Mouse (Mus musculus) brown adipose tissue, adult 24 weeks (tissue): ENCODE measurements around the gene Arhgef28. TPM values are rescaled to one million over a fixed set of nuclear protein-coding genes. Genes with fewer than 3 reads are reported as not detected.
A peak's percentile ranks its signal among the peaks of the same experiment; 100 is the strongest.
"Not testable (repeated sequence)": the region's sequence is repeated elsewhere in the genome, so short reads cannot be mapped to it uniquely, and the experiment has no call there.

ENCODE experiments used
- H3K27ac ChIP-seq: fragments of 200-500 bp; replicated peaks from 2 replicates; pipeline ENCODE4 v1.5.1; 2012; ENCODE audit warnings: low read depth, mild to moderate bottlenecking, low read length
- H3K4me1 ChIP-seq: fragments of 200-500 bp; 2 replicates; pipeline ENCODE4 v1.6.1; 2012; ENCODE audit warnings: low read length, mixed read lengths; ENCODE audit not compliant: control insufficient read depth, insufficient read depth, insufficient read length
- H3K4me3 ChIP-seq: fragments of 200-500 bp; 2 replicates; pipeline ENCODE4 v1.5.1; 2012; ENCODE audit warnings: low read depth, mild to moderate bottlenecking, low read length, moderate library complexity; ENCODE audit not compliant: insufficient read depth
- polyA plus RNA-seq: library from polyadenylated mRNA; stranded (reverse); fragments of >200 nt; gene quantifications from 2 replicates; pipeline ENCODE4 v1.2.4, GENCODE M21; 2012; ENCODE audit not compliant: missing spikeins, insufficient read depth, insufficient read length

Gene Arhgef28
- polyA plus RNA-seq, 1 experiment: 14.1 TPM

DNA sequence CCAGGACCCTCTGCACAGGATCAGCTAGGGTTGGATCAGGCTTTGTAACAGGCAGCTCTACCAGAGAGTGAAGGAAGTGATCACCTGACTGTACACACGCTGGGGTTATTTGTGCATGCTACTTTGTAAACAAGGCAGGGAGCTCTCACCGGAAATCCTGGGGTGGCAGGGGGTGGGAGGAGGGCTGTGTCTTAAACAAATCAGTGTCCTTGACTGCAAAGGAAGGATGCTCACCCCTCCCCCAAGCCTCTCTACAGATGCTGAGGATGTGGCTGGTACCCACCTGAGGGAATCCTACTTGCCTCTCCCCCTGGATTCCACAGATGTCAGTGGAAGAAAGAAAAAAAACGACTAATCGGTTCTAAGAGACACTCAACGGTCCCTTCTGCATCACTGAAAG is 176.2 kb downstream of the Arhgef28 start:
- Histone ChIP-seq H3K4me1 (peaks cover 5% of the 10 kb centered on the region; the same call in 1 of the 2 replicates), H3K27ac (no peak overlapping the region)

GRCm38 (mm10) chr13:98028711-98029250 is 177.5 kb downstream of the Arhgef28 start:
- no peak overlapping the region for H3K4me3 ChIP-seq
- peak overlapping the region; percentile 76 for H3K27ac ChIP-seq
- peaks cover 5% of the 10 kb centered on the region; the same call in 1 of the 2 replicates for H3K4me1 ChIP-seq

More for the DNA sequence above, 176.2 kb downstream of the Arhgef28 start:
- H3K4me3 ChIP-seq: no peak overlapping the region

DNA sequence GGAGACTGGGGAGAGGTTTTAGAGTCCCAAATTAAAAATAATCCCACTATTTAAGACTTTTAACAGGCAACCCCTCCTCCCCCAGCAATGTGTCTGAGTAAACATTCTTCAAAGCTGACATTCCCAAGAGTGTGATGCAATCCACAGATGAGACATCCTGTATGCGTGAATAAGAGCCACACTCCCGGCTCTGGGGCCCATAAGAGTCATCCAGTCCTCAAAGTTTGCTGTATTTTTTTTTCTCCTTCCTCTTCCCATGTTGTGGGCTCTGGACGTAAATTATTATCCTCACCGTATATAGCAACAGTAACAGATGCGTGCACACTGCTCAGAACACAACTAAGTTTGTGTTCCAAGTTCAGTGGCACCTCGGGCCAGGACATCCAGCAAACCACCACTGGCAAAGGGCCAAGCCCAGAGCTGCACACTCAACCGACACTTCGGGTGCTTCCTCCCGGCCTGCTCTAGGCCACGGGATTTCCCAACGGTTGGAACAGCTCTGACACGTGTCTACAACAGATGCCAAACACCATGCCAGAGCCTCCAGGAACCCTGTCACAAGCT is 178.5 kb downstream of the Arhgef28 start:
- no peak overlapping the region for H3K4me3 ChIP-seq
- peak overlapping the region; percentile 78 for H3K27ac ChIP-seq
- H3K4me1 ChIP-seq: peaks cover 5% of the 10 kb centered on the region; the same call in 1 of the 2 replicates

DNA sequence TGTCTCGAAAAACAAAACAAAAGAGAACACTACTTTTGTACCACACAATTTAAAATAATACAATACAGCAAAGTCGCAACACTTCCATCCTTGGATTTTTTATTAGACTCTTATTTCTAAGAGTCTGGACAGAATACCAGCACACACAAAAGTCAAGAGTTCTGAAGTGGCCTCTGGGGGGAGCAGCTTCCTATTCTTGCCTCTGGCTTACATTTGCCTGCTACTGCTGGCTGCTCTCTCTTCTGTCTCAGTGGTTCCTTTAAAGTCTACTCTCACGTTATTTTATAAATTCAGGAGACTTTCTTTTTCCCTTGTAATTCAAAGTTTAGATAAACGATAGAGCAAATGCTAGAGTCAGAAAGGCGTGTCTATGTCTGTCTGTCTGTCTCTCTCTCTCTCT is 179.1 kb downstream of the Arhgef28 start:
- peaks cover 5% of the 10 kb centered on the region; the same call in 1 of the 2 replicates for H3K4me1 ChIP-seq
- no peak overlapping the region for H3K4me3 ChIP-seq
- peak overlapping the region; percentile 78 for H3K27ac ChIP-seq

- no peak overlapping the region for H3K27ac ChIP-seq
- peaks cover 5% of the 10 kb centered on the region; the same call in 1 of the 2 replicates for H3K4me1 ChIP-seq
- no peak overlapping the region for H3K4me3 ChIP-seq
Measured at GRCm38 (mm10) chr13:98025706-98026504, 180.3 kb downstream of the Arhgef28 start.

- Histone ChIP-seq H3K4me3 (no peak overlapping the region), H3K4me1 (peaks cover 5% of the 10 kb centered on the region; the same call in 1 of the 2 replicates), H3K27ac (no peak overlapping the region)
Measured at GRCm38 (mm10) chr13:98025162-98025561, 181.1 kb downstream of the Arhgef28 start.

GRCm38 (mm10) chr13:98024680-98025079 is 181.6 kb downstream of the Arhgef28 start:
- Histone ChIP-seq H3K27ac (no peak overlapping the region), H3K4me3 (no peak overlapping the region), H3K4me1 (peaks cover 5% of the 10 kb centered on the region; the same call in 1 of the 2 replicates)

DNA sequence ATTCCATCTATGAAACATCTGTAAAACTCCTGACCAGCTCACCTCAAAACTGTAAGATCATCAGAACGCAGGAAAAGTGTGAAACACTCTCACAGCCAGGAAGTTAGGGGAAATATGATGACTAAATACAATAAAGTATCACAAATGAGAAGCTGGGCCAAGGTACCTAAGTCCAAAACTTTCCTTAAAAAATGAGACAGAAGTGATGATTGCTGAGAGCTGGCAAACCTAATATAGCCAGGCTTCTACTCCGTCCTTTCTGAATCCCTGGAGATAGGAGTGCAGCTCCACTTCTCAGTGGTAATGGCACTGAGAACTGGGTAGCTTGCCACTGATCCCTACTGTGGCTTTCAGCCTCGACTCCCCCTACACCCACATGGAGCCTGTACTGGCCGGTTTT is 184.3 kb downstream of the Arhgef28 start:
- H3K4me3 ChIP-seq: no peak overlapping the region
- no peak overlapping the region for H3K27ac ChIP-seq
- H3K4me1 ChIP-seq: no peaks in the 10 kb centered on the region

DNA sequence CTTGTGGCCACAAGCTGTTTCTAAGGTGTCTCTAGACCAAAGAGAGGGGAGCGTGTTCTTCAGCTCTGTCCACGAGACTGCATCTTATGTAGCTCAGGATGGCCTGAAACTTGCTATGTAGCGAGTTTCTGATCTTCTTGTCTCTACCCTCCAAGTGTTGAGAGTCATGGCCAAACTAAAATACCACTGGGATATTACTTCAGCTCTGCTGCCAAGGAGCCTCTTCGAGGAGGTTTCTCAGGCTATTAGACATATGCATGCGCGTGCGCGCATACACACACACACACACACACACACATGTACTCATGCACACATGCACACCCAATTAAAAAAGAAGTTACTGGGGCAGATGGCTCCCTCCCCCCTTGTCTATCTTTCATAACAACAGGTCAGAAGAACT is 187.4 kb downstream of the Arhgef28 start:
- not testable (repeated sequence) for H3K4me1 ChIP-seq, H3K4me3 ChIP-seq, H3K27ac ChIP-seq

DNA sequence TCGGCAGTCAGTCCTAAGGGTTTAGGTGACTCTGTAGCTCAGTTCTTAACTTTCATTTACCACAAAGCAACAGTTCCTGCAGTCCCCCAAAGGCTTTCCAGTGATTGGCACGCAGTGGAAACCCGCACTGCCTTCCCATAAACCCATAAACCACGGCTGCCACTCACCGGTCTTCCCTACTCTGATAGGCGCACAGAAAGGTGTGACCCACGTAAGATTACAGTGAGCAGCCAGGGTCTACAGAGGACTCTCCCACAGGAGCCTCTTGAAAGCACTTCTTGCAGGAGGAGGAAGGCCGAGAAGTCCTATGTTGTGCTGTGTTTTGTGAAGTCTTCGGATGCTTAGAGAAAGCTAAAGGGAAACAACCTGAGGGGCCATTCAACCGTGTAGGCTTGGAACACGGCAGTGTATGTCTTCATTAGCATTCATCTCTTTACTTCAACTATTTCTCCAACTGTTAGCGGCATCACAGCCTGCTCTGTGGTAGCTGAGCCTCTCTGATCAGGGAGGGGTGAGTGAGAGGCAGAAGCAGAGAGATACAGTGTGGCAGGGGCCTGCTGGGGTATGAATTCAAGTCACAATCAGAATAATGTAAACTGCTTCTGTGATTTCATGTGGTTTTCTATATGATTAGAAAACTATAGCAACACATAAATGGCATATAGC is 189.2 kb downstream of the Arhgef28 start:
- Histone ChIP-seq H3K4me1 (no peaks in the 10 kb centered on the region), H3K4me3 (no peak overlapping the region), H3K27ac (no peak overlapping the region)

DNA sequence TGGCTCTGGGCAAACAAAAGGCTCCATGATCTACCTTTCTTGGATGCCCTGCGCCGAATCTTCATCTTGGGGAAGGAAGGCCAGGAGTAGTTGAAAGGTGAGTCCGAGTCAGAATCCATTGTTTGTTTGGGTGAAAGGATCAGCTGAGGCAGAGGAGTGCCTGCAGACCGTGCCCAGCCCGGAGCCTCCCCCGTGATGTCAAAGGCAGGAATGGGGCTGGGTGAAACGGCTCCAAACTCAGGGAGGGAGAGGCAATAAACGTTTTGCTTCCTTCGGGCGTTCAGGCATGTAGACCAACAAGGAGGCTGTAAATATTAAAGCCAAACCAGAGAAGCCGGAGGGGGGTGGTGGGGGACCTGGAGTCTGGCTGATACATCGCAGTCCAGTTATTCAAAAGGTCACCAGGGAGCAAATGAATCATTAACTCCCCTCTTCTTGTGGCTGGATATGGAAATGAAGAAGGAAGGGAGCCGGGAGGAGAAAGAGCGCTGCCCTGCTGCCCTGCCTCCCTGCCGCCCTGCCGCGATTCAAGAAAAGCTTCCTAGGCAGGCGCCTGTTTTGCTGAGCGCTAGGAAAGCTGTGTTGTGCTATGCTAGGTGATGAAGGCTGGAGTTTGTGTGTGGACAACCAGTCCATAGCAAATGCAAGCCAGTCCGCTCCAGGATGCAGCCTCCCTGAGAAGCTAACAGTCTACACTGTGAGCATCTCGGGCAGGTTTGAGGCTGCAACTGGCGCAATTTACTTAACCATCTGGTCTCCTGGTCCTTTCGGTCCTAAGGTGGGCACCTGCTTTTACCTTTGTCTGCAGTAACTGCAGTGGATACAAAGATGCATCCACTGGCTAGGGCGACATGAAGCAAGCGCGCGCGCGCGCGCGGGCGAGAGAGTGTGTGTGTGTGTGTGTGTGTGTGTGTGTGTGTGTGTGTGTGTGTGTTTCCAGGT is 190.0 kb downstream of the Arhgef28 start:
- no peaks in the 10 kb centered on the region for H3K4me1 ChIP-seq
- no peak overlapping the region for H3K27ac ChIP-seq
- no peak overlapping the region for H3K4me3 ChIP-seq

- H3K4me3 ChIP-seq: no peak overlapping the region
- no peak overlapping the region for H3K27ac ChIP-seq
- no peaks in the 10 kb centered on the region for H3K4me1 ChIP-seq
Measured at GRCm38 (mm10) chr13:98014892-98015291, 191.3 kb downstream of the Arhgef28 start.

DNA sequence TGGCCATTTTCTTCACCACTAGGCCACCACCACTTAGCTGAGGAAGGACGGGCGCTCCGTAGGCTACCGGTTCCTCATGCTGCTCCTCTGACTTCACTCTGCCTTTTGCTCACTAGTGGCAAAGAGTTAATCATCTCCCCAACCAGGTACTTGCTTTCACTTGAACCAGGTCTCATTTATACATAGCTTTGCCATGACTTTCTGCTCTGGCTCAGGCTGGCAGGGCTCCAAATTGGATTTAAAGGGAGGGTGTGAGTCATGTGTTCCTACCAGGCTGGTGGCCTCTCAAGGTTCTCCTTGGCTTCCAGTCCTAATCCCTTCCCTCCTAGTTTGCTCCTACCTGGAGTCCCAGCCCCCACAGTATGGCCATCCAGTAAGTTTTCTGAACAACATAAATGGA is 192.5 kb downstream of the Arhgef28 start:
- H3K4me3 ChIP-seq: no peak overlapping the region
- H3K4me1 ChIP-seq: no peaks in the 10 kb centered on the region
- no peak overlapping the region for H3K27ac ChIP-seq

GRCm38 (mm10) chr13:98011931-98012341 is 194.3 kb downstream of the Arhgef28 start:
- Histone ChIP-seq H3K4me1 (no peaks in the 10 kb centered on the region), H3K27ac (no peak overlapping the region), H3K4me3 (no peak overlapping the region)
